Mouse (Mus musculus): ENCODE results near the gene Wdr37. TPM values are rescaled to one million over a fixed set of nuclear protein-coding genes. Genes with fewer than 3 reads are reported as not detected.

Wdr37 gene
- total RNA-seq, 2 experiments from 2014 or later: 98.0 to 106 TPM

GRCm38 (mm10) chr13:8785185-8785584 lies 86.5 kb downstream of the Wdr37 start:
- DNase-seq (ENCODE audit: extremely low spot score in 1 of 2, low spot score in 2 of 2): peak; percentile 57 to 66
- Histone ChIP-seq H3K4me3 (no peak overlapping the region), H3K27ac (no peak overlapping the region)
- intact Hi-C loops (cut with DNase I): loop anchor here (2.0 to 10.0 kb wide), 2 partner anchors 580 to 1946 kb away; partner anchors contain the start of gene Adarb2
- peak; percentile 87 for TF ChIP-seq CTCF (IDR thresholded peaks at IDR 0.05)

- H3K27ac ChIP-seq: no peak overlapping the region
- intact Hi-C loops (cut with DNase I): loop anchor here (2.0 to 10.0 kb wide), 2 partner anchors 580 to 1946 kb away; partner anchors contain the start of gene Adarb2
- no peak for TF ChIP-seq CTCF (IDR thresholded peaks at IDR 0.05)
- no peak overlapping the region for H3K4me3 ChIP-seq
- no peak for DNase-seq (ENCODE audit: extremely low spot score in 1 of 2, low spot score in 2 of 2)
Measured at GRCm38 (mm10) chr13:8784308-8785061, 87.2 kb downstream of the Wdr37 start.

DNA sequence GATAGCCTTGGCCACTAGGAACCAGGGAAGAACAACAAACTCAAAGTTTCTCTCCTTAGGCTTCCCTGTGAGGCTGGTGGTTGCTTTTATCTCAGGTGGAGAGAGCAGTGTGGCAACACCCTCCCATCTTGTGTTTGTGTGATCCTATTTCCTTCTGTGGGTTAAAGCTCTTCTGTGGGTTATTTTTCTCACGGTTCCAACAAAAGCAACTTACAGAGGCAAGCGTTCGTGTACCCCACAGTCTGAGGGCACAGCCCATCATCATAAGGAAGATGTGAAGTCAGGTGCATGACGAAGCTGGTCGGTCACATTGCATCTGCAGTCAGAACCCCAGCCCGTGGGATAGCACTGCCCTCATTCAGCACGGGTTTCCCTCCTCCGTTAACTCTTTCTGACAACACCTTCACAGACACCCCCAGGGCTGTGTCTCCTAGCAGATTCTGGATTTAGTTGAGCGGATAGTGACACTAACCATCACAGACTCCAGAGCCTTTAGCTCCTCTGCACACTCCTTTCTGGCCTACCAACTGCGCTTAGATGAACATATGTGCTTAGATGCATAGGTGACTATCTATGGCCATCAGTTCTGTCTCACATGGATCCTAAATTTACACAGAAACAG lies 87.9 kb downstream of the Wdr37 start:
- DNase-seq (ENCODE audit: extremely low spot score in 1 of 2, low spot score in 2 of 2): no peak
- H3K27ac ChIP-seq: no peak overlapping the region
- TF ChIP-seq CTCF (IDR thresholded peaks at IDR 0.05): no peak
- intact Hi-C loops (cut with DNase I): loop anchor here (2.0 to 10.0 kb wide), 2 partner anchors 579 to 1945 kb away; partner anchors contain the start of gene Adarb2
- no peak overlapping the region for H3K4me3 ChIP-seq

GRCm38 (mm10) chr13:8782636-8783035 lies 89.1 kb downstream of the Wdr37 start:
- no peak for DNase-seq (ENCODE audit: extremely low spot score in 1 of 2, low spot score in 2 of 2)
- no peak overlapping the region for H3K4me3 ChIP-seq
- no peak for TF ChIP-seq CTCF (IDR thresholded peaks at IDR 0.05)
- no peak overlapping the region for H3K27ac ChIP-seq
- intact Hi-C loops (cut with DNase I): loop anchor here (10.0 kb wide), 1 partner anchor 578 kb away; the partner anchor contains the start of gene Adarb2

GRCm38 (mm10) chr13:8780441-8780840 lies 91.3 kb downstream of the Wdr37 start:
- intact Hi-C loops (cut with DNase I): loop anchor here (10.0 kb wide), 1 partner anchor 576 kb away; the partner anchor contains the start of gene Adarb2
- no peak overlapping the region for H3K27ac ChIP-seq
- TF ChIP-seq CTCF (IDR thresholded peaks at IDR 0.05): peak; percentile 63
- H3K4me3 ChIP-seq: no peak overlapping the region
- peak; percentile 29 to 32 for DNase-seq (ENCODE audit: extremely low spot score in 1 of 2, low spot score in 2 of 2)

DNA sequence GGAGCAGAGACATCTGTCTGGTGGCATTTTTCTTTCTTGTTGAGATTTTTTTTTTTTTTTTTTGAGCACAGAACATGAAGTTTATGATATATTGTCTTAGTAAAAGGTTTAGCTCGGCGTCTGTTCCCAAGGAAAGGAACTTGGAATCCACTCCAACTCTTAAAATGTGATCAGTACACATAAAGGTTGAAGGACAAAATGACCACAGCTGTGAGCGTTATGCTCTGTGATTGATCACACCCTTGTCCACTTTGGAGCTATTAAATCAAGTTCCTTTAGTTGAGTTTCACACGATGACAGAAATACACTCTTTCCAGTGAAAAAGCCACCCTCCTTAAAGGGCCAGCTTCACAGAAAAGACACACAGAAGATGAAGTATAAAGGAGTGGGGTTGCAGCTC lies 101.1 kb downstream of the Wdr37 start:
- no peak overlapping the region for H3K27ac ChIP-seq
- no peak for DNase-seq (ENCODE audit: extremely low spot score in 1 of 2, low spot score in 2 of 2)
- intact Hi-C loops (cut with DNase I): no loop called here
- H3K4me3 ChIP-seq: no peak overlapping the region
- TF ChIP-seq CTCF (IDR thresholded peaks at IDR 0.05): no peak

GRCm38 (mm10) chr13:8769654-8770227 lies 102.0 kb downstream of the Wdr37 start:
- intact Hi-C loops (cut with DNase I): no loop called here
- Histone ChIP-seq H3K4me3 (no peak overlapping the region), H3K27ac (no peak overlapping the region)
- DNase-seq (ENCODE audit: extremely low spot score in 1 of 2, low spot score in 2 of 2): no peak
- TF ChIP-seq CTCF (IDR thresholded peaks at IDR 0.05): no peak

DNA sequence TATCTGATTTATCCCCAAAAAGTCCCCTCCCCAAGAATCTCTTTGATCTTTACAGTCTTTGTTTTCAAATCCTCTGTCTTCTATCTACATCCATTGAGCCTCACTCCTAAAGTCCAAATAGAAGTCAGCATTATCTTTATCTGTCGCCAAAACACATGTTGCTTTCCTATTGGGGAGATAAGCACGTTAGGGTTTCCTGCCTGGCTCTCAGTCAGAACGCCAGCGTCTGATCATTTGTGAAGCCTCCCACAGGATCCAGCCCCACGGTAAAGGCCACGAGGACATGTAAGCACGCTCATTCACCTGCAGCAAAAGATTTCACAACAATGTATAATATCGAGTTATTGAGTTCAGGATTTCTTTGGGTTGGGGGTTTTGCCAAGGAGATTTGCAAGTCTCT lies 110.8 kb downstream of the Wdr37 start:
- DNase-seq (ENCODE audit: extremely low spot score in 1 of 2, low spot score in 2 of 2): no peak
- no peak overlapping the region for H3K4me3 ChIP-seq
- TF ChIP-seq CTCF (IDR thresholded peaks at IDR 0.05): no peak
- intact Hi-C loops (cut with DNase I): no loop called here
- no peak overlapping the region for H3K27ac ChIP-seq

Small RNA genes within 50 kb of the gene (microRNA-seq; reads per million reads assigned to microRNA genes)
- 0 reads per million in 2 experiments for gene Gm22750

Other genes starting within 250 kb of the Wdr37 start
- gene Idi1, start 13.6 kb upstream of the Wdr37 start, total RNA-seq (2021): 10 to 100 TPM; 32.6 to 35.1 TPM
- gene Gm9745, start 76.3 kb upstream of the Wdr37 start, total RNA-seq (2021): not detected
- gene Idi2, start 81.0 kb upstream of the Wdr37 start, total RNA-seq (2021): not detected
- 10 to 100 TPM; 41.2 to 44.1 TPM for gene Gtpbp4, start 124.2 kb upstream of the Wdr37 start, total RNA-seq (2021)
- gene Larp4b, start 222.0 kb upstream of the Wdr37 start, total RNA-seq (2021): 10 to 100 TPM; 70.5 to 76.6 TPM